Mouse (Mus musculus): Measurements from ENCODE around the gene Rnf182. TPM values are rescaled to one million over a fixed set of nuclear protein-coding genes. Genes with fewer than 3 reads are reported as not detected.

The Rnf182 gene
- polyA plus RNA-seq, 1 experiment from 2014 or later: 35.0 TPM

DNA sequence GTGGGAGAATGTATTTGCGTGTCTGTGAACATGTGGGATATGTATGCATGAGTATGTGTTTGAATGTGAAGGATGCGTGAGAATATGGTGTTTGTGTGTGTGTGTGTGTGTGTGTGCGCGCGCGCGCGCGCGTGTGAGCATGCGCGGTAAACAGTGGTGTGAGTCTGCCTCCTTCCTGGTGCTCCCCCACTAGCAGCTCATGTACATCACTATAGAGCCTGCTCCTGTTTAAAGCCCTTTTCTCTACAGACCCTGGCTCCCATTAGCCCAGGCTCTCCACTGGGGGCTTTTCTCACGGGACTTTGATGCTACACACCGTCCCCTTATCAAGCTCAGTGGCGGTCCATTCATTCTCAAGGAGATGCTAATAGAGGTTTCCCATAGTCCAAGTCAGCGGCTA is 32.5 kb upstream of the Rnf182 start:
- DNase-seq (ENCODE audit: low spot score): no peak
- H3K9ac ChIP-seq (ENCODE audit: low read length): no peak overlapping the region
- 28% methylated on average over 16 of the region's 16 CpGs for WGBS
- H3K4me3 ChIP-seq (ENCODE audit: low read depth, low read length): no peak overlapping the region
- H3K36me3 ChIP-seq (ENCODE audit: control insufficient read depth, insufficient read depth, low read length): no peaks in the 10 kb centered on the region
- no peaks in the 10 kb centered on the region for H3K27me3 ChIP-seq (replicated peaks; ENCODE audit: control insufficient read depth, insufficient read depth, low read length)
- peak overlapping the region; percentile 1; the same call in 1 of the 2 replicates for H3K4me2 ChIP-seq (ENCODE audit: low read length)
- peak; percentile 58; the same call in 1 of the 2 replicates for ATAC-seq
- no peaks in the 10 kb centered on the region for H3K9me3 ChIP-seq (replicated peaks; ENCODE audit: control insufficient read depth, low read length)
- no peaks in the 10 kb centered on the region; the same call in 1 of the 2 replicates for H3K4me1 ChIP-seq (ENCODE audit: control insufficient read depth, insufficient read depth, low read length)
- H3K27ac ChIP-seq (ENCODE audit: low read depth, low read length): no peak overlapping the region

DNA sequence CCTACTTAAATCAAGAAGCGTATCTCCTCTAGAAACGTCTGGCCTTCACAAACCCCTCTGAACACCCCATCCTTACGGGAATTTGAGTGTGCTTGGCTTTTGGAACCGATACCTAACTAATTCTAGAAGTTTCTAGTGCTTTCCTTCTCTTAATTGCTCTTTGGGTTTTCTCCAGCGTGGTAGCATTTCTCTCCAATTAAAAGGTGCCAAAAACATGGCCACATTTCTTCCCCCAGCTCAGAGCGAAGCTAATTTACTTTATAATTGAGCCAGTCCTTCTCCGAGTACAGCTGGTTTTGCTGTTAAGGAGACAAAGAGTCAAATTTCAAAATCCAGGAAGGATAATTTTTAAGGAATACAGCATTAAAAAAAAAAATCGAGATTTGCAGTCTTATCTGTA is 32.0 kb upstream of the Rnf182 start:
- H3K9ac ChIP-seq (ENCODE audit: low read length): no peak overlapping the region
- 37% methylated on average over 8 of the region's 8 CpGs for WGBS
- no peaks in the 10 kb centered on the region for H3K36me3 ChIP-seq (ENCODE audit: control insufficient read depth, insufficient read depth, low read length)
- H3K4me2 ChIP-seq (ENCODE audit: low read length): no peak overlapping the region
- no peak for ATAC-seq
- peak; percentile 80 for DNase-seq (ENCODE audit: low spot score)
- peak overlapping the region; percentile 46; the same call in 1 of the 2 replicates for H3K27ac ChIP-seq (ENCODE audit: low read depth, low read length)
- no peaks in the 10 kb centered on the region for H3K27me3 ChIP-seq (replicated peaks; ENCODE audit: control insufficient read depth, insufficient read depth, low read length)
- no peak overlapping the region for H3K4me3 ChIP-seq (ENCODE audit: low read depth, low read length)
- no peaks in the 10 kb centered on the region for H3K9me3 ChIP-seq (replicated peaks; ENCODE audit: control insufficient read depth, low read length)
- no peaks in the 10 kb centered on the region; the same call in 1 of the 2 replicates for H3K4me1 ChIP-seq (ENCODE audit: control insufficient read depth, insufficient read depth, low read length)

DNA sequence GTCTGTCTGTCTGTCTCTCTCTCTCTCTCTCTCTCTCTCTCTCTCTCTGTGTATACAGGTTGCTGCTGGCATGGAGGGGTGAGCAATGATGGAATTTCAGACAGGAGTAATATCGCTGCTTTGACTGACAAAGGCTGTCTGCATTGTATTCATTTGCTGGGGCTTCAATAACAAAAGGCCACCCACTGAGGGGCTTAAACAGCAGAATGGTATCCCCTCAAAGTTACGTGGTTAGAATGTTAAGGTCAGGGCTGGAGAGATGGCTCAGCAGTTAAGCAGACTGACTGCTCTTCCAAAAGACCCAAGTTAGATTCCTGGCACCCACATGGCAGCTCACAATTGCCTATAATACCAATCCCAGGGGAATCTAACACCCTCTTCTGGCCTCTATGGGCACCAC is 30.2 kb upstream of the Rnf182 start:
- no peak overlapping the region for H3K9ac ChIP-seq (ENCODE audit: low read length)
- no peaks in the 10 kb centered on the region for H3K9me3 ChIP-seq (replicated peaks; ENCODE audit: control insufficient read depth, low read length)
- no peaks in the 10 kb centered on the region; the same call in 1 of the 2 replicates for H3K4me1 ChIP-seq (ENCODE audit: control insufficient read depth, insufficient read depth, low read length)
- DNase-seq (ENCODE audit: low spot score): no peak
- H3K4me3 ChIP-seq (ENCODE audit: low read depth, low read length): no peak overlapping the region
- ATAC-seq: no peak
- no peak overlapping the region for H3K4me2 ChIP-seq (ENCODE audit: low read length)
- no peaks in the 10 kb centered on the region for H3K27me3 ChIP-seq (replicated peaks; ENCODE audit: control insufficient read depth, insufficient read depth, low read length)
- H3K36me3 ChIP-seq (ENCODE audit: control insufficient read depth, insufficient read depth, low read length): no peaks in the 10 kb centered on the region
- H3K27ac ChIP-seq (ENCODE audit: low read depth, low read length): no peak overlapping the region
- 37% methylated on average over 2 of the region's 2 CpGs for WGBS

DNA sequence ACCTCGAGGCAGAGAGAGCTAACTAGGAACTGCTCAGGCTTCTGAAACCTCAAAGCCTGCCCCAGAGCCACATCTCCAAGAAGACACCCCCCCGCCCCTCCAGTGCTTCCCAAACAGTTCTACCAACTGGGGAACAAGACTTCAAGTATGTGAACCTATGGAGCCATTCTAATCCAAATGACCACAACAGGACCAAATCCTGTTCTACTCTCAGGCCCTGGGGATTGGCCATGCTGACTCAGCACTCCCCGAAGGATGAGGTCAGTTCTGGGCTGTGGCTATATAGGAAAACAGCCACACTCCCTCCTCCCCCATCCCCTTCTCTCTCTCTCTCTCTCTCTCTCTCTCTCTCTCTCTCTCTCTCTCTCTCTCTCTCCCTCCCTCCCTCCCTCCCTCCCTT is 28.5 kb upstream of the Rnf182 start:
- no peak overlapping the region for H3K27ac ChIP-seq (ENCODE audit: low read depth, low read length)
- no peak overlapping the region for H3K9ac ChIP-seq (ENCODE audit: low read length)
- DNase-seq (ENCODE audit: low spot score) (no peak), ATAC-seq (no peak)
- no peak overlapping the region for H3K4me3 ChIP-seq (ENCODE audit: low read depth, low read length)
- H3K4me1 ChIP-seq (ENCODE audit: control insufficient read depth, insufficient read depth, low read length): no peaks in the 10 kb centered on the region; the same call in 1 of the 2 replicates
- no peaks in the 10 kb centered on the region for H3K9me3 ChIP-seq (replicated peaks; ENCODE audit: control insufficient read depth, low read length)
- no peaks in the 10 kb centered on the region for H3K36me3 ChIP-seq (ENCODE audit: control insufficient read depth, insufficient read depth, low read length)
- 86% methylated on average over 3 of the region's 3 CpGs for WGBS
- no peaks in the 10 kb centered on the region for H3K27me3 ChIP-seq (replicated peaks; ENCODE audit: control insufficient read depth, insufficient read depth, low read length)
- no peak overlapping the region for H3K4me2 ChIP-seq (ENCODE audit: low read length)

DNA sequence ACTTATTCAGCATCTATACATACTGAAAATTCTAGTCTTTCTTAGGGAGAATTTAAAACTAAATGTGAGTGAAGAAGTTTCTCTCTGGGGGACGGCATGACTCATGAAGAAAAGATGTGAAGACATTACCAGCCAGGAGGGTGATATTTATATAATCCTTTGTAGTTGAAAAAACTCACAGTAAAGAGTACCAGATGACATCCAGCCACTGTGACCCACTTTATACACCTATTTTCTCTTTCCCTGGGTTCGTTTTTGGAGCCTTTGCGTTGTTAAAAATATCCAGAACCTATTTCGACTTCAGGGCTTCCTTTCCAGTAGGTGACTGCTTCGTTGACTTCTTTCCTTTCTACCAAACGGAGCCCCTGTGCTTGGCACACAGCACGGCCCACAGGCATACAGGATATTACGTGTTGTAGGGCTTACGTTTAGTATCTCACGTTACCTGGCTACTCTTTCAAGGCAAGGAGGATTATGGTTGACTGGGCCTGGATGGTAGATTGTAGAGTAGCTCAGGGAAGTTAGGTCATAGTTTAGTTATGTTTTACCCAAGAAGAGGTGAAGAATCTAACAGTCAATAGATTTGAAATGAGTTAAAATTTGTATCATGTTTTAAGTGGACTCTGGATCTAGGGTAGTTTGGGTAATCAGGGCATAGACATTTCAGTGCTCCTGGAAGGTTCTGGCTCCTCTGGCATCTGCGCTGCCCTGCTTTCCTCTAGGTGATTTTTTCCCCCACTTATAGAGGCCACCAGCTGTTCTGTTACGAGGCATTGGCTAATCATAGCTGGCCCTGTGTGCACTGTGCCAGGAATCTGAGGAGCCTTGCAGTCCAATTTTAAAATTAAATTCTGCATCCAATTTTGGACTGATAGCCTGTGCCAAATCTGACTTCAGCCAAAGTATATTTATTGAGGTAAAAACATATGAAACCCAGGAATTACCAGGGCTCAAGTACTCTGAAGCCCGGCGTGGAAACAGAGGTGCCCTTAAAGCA is 27.4 kb upstream of the Rnf182 start:
- Histone ChIP-seq H3K4me1 (ENCODE audit: control insufficient read depth, insufficient read depth, low read length) (peaks cover 6% of the 10 kb centered on the region; the same call in 1 of the 2 replicates), H3K36me3 (ENCODE audit: control insufficient read depth, insufficient read depth, low read length) (no peaks in the 10 kb centered on the region), H3K4me3 (ENCODE audit: low read depth, low read length) (no peak overlapping the region), H3K9me3 (replicated peaks; ENCODE audit: control insufficient read depth, low read length) (no peaks in the 10 kb centered on the region), H3K27me3 (replicated peaks; ENCODE audit: control insufficient read depth, insufficient read depth, low read length) (no peaks in the 10 kb centered on the region), H3K4me2 (ENCODE audit: low read length) (no peak overlapping the region), H3K27ac (ENCODE audit: low read depth, low read length) (no peak overlapping the region), H3K9ac (ENCODE audit: low read length) (no peak overlapping the region)
- ATAC-seq: no peak
- 86% methylated on average over 14 of the region's 14 CpGs for WGBS
- peak; percentile 34 for DNase-seq (ENCODE audit: low spot score)

DNA sequence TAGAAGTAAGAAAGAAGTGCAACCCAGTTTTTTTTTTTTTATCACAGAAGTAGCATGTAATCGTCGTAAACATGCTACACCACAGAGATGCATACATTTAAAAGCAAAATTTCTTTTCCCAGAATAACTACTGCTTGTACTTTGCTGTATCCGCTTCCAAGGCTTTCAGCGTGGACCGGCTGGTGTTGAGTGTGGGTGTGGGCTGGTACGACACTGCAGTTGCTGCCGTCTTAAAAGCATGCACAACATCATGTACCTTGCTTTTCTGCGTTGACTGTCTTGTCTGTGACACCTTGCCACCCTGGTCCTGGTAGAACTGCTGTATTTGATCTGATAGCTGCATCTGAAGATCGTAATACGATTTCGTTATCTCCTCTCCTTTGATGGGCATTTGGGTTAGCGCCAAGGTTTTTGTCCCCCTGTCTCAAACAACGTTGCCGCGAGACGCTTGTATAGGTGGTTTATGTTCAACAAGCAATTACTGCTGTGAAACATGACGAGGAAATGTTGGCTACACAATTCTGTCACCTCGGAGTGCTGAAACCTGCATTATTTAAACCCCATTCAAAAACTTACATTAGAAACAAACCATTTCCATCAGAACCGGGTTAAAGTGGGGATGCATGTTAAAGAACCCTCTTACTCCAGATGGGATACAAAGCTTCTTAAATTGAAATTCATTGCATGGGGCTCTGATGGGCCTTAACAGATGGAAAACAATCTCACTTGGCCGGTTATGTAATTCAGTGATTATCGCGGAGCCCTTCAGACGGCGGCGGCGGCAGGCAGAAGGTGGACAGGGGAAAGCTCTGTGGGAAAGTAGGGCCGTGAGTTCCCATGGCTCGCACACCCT is 23.5 kb upstream of the Rnf182 start:
- H3K36me3 ChIP-seq (ENCODE audit: control insufficient read depth, insufficient read depth, low read length): no peaks in the 10 kb centered on the region
- peak; percentile 77 for ATAC-seq
- H3K4me3 ChIP-seq (ENCODE audit: low read depth, low read length): no peak overlapping the region
- no peaks in the 10 kb centered on the region for H3K9me3 ChIP-seq (replicated peaks; ENCODE audit: control insufficient read depth, low read length)
- no peak overlapping the region for H3K9ac ChIP-seq (ENCODE audit: low read length)
- DNase-seq (ENCODE audit: low spot score): peak; percentile 76
- H3K4me2 ChIP-seq (ENCODE audit: low read length): peak overlapping the region; percentile 14; the same call in 1 of the 2 replicates
- peak overlapping the region; percentile 39; the same call in 1 of the 2 replicates for H3K27ac ChIP-seq (ENCODE audit: low read depth, low read length)
- 0 out of 2 replicates have a peak, but pooled peaks cover 2% of the 10 kb centered on the region for H3K27me3 ChIP-seq (replicated peaks; ENCODE audit: control insufficient read depth, insufficient read depth, low read length)
- WGBS: 30% methylated on average over 28 of the region's 28 CpGs
- peaks cover 6% of the 10 kb centered on the region; the same call in 1 of the 2 replicates for H3K4me1 ChIP-seq (ENCODE audit: control insufficient read depth, insufficient read depth, low read length)

DNA sequence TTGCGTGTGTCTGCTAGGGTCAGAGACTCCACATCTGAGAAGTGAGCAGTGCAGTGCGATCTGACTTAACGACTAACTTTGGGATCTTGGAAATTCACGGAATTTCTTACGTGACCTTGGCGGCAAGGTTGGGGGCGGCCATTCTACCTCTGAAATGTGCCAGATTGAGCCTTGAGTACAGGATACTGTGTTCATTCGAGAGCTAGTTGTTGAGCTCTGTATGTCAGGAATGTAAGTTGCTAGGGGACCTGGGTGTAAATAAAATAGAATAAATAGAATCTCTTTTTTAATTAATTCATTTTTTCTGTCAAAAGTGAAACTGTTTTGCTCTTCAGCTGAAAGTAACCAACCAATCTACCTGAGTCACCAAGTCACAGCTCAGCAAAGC is 22.8 kb upstream of the Rnf182 start:
- H3K36me3 ChIP-seq (ENCODE audit: control insufficient read depth, insufficient read depth, low read length): no peaks in the 10 kb centered on the region
- H3K27me3 ChIP-seq (replicated peaks; ENCODE audit: control insufficient read depth, insufficient read depth, low read length): 0 out of 2 replicates have a peak, but pooled peaks cover 2% of the 10 kb centered on the region
- ATAC-seq (peak; percentile 11; the same call in 1 of the 2 replicates), DNase-seq (ENCODE audit: low spot score) (no peak)
- 58% methylated on average over 8 of the region's 8 CpGs for WGBS
- no peak overlapping the region for H3K4me3 ChIP-seq (ENCODE audit: low read depth, low read length)
- peak overlapping the region; percentile 39; the same call in 1 of the 2 replicates for H3K27ac ChIP-seq (ENCODE audit: low read depth, low read length)
- peak overlapping the region; percentile 14; the same call in 1 of the 2 replicates for H3K4me2 ChIP-seq (ENCODE audit: low read length)
- H3K9ac ChIP-seq (ENCODE audit: low read length): no peak overlapping the region
- no peaks in the 10 kb centered on the region for H3K9me3 ChIP-seq (replicated peaks; ENCODE audit: control insufficient read depth, low read length)
- peaks cover 6% of the 10 kb centered on the region; the same call in 1 of the 2 replicates for H3K4me1 ChIP-seq (ENCODE audit: control insufficient read depth, insufficient read depth, low read length)

DNA sequence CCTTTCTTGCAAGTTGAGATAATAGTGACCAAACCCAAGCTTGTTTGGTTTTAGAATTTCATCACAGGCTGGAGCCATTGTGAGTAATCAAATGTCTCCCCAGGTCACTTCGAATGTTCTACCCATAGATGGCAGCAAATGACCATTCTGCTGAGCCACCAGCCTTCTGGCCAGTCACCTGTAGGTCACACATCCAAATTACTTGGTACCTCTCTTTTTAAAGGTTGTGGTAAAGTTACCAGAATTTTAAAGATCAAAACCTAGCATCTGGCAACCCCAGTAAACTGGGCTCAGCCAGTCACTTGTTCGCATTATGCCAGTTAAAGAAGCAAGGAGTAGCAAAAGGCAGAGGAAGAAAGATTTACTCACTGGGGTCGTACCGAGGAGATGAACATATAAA is 19.6 kb upstream of the Rnf182 start:
- H3K36me3 ChIP-seq (ENCODE audit: control insufficient read depth, insufficient read depth, low read length): no peaks in the 10 kb centered on the region
- no peak overlapping the region for H3K4me3 ChIP-seq (ENCODE audit: low read depth, low read length)
- H3K4me2 ChIP-seq (ENCODE audit: low read length): no peak overlapping the region
- H3K9me3 ChIP-seq (replicated peaks; ENCODE audit: control insufficient read depth, low read length): no peaks in the 10 kb centered on the region
- H3K27ac ChIP-seq (ENCODE audit: low read depth, low read length): no peak overlapping the region
- ATAC-seq: 0 out of 2 replicates have a peak, but pooled peaks have one; percentile 57
- peaks cover 6% of the 10 kb centered on the region; the same call in 1 of the 2 replicates for H3K4me1 ChIP-seq (ENCODE audit: control insufficient read depth, insufficient read depth, low read length)
- H3K9ac ChIP-seq (ENCODE audit: low read length): no peak overlapping the region
- WGBS: 61% methylated on average over 4 of the region's 4 CpGs
- DNase-seq (ENCODE audit: low spot score): peak; percentile 74
- H3K27me3 ChIP-seq (replicated peaks; ENCODE audit: control insufficient read depth, insufficient read depth, low read length): 0 out of 2 replicates have a peak, but pooled peaks cover 2% of the 10 kb centered on the region
